Mouse (Mus musculus): Measurements from ENCODE around the gene Prrx2. TPM values are rescaled to one million over a fixed set of nuclear protein-coding genes. Genes with fewer than 3 reads are reported as not detected.

Gene Prrx2
- total RNA-seq, 2 experiments from 2014 or later = 4.3 to 4.8 TPM

DNA sequence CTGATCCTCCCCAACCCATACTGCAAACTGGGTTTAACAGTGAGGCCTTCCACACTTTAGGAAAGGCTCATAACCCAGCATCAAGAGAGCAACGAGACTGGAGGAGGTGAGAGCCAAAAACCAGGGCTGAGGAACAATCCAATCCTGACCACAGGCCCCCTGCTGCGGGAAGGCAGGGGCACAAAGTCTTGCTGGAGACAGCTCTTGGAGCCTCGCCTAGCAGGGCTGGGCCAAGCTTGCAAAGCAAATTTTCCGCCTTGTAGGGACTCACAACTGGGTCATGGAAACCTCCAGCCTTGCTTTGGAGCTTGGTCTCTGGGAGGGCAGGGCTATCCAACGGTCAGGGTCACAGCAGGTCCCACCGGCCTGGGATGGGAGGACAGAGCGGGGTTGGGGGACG is 36.1 kb downstream of the Prrx2 start:
- peak; percentile 48 for DNase-seq

GRCm38 (mm10) chr2:30872669-30873068 is 37.9 kb downstream of the Prrx2 start:
- no peak for DNase-seq

- DNase-seq = no peak
Measured at GRCm38 (mm10) chr2:30874445-30874844, 39.7 kb downstream of the Prrx2 start.

DNA sequence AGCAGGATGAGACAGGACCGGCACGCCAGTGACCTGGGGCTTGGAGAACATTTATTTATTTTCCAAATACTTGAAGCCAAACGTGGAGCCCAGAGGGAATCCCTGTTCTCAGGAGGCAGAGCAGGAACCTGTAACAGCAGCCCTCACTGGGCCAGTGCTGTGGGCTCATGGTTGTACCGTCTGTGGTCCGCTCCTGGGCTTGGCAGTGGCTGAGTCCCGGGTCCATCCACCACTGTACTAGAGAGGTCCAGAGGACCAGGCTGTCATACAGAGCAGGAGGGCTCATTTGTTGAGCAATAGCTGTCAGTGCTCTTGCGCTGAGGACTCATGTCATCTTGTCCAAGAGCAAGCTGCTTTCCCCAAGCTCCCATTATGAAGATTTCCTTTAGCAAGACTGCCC is 40.3 kb downstream of the Prrx2 start:
- DNase-seq = no peak

GRCm38 (mm10) chr2:30875621-30876432 is 41.1 kb downstream of the Prrx2 start:
- DNase-seq = peak; percentile 56

DNA sequence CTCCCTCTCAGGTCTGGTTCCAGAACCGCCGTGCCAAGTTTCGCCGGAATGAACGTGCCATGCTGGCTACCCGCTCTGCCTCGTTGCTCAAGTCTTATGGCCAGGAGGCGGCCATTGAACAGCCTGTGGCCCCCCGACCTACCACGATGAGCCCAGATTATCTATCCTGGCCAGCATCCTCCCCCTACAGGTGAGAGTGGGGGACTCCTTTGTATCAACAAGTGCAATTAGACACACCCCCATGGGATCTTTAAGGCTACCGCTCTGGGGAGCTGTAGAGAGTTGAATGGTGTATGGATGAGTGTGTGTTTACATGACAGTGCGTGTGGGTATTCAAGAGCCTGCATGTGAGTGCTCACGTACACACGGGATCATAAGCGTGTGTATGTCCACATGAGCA is 44.7 kb downstream of the Prrx2 start:
- no peak for DNase-seq

DNA sequence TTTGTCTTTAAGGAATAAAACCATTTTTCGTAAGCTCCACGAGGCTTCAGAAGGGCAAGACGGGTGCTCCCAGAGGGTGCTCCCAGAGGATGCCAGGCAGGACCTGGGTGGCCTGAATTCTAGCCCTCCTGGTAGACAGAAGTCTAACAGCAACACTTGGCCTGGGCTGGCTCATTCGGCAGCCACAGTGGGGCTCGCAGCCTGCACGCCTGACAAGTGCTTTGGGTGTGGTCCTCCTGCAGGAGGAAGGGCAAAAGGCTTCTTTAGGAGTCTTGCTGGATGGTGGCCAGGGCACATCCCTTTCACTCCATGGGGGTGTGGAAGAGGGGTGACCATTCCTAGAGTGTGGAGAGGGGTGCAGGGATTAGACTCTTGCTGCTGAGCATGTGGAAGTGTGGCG is 46.4 kb downstream of the Prrx2 start:
- DNase-seq = no peak

GRCm38 (mm10) chr2:30884852-30885373 is 50.1 kb downstream of the Prrx2 start:
- no peak for DNase-seq

- peak; percentile 63 for DNase-seq
Measured at GRCm38 (mm10) chr2:30885453-30886163, 50.8 kb downstream of the Prrx2 start.

DNA sequence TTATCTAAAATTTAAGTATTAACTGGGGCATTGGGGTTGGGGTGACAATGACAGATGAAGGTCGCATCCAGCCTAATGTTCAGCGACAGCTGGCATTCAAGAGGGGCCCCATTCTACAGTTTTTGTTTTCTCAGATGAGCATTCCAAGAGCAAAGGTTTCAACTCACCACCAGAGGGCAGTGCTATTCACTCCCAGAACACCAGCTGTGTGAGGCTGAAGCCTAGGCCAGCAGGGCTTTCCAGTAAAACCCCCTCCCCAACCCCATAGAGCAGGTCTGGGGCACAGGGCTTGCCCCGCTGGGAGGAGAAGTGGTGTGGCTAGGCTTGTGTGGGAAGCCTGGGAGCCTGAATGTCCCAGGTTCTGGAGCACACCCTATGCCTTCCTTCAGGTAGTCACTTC is 56.2 kb downstream of the Prrx2 start:
- peak; percentile 41 for DNase-seq

DNA sequence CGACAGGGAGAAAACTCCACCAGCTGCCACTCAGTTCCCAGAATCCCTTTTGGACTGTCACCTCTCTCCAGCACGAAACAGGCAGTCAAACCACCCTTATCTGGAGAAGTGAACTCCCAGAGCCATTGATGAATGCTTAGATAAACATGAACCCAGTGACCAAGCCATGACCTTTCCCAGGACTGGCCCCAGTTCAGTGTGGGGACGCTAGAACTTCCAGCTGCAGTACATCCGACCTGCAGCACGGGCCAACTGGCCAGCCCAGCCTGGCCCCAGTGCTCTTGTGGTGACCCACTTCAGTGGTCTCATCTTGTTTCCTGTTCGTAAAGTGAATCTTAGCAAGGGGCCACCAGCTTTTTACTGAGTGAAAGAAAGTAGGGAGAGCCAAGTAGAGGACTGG is 58.6 kb downstream of the Prrx2 start:
- DNase-seq = no peak

GRCm38 (mm10) chr2:30893946-30894345 is 59.2 kb downstream of the Prrx2 start:
- no peak for DNase-seq

GRCm38 (mm10) chr2:30897291-30897690 is 62.5 kb downstream of the Prrx2 start:
- no peak for DNase-seq

DNA sequence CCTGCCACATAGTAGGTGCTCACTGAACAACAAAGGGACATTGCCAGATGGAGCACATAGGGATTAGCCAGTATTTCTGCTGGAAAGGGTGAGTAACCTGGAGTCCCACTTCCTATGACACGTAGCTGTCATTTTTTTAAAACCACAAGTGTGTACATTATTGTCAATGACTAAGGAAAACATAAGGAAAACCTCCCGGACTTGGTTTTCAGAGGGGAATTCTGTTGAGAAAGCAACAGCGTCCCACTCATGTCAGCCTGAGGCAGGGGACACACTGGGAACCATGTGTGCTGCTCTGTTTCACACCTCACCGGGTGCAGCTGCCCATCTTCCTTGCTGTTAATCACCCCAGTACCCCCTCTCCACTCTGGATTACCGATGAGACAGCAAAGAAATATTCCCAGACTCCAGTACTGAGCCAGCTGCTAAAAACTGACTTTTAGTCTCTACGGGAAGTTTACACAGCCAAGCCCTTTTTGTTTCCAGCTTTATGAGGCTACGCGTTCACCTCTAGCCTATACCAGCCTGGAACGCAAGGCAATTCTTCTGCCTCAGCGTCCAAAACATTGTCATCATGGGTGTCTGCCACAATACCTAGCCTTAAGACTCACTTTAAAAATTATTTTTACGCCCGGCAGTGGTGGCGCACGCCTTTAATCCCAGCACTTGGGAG is 64.8 kb downstream of the Prrx2 start:
- no peak for DNase-seq

- no peak for DNase-seq
Measured at GRCm38 (mm10) chr2:30901646-30902160, 66.9 kb downstream of the Prrx2 start.

- no peak for DNase-seq
Measured at GRCm38 (mm10) chr2:30902256-30902655, 67.5 kb downstream of the Prrx2 start.

GRCm38 (mm10) chr2:30902726-30903722 is 68.3 kb downstream of the Prrx2 start:
- DNase-seq = peak; percentile 48

DNA sequence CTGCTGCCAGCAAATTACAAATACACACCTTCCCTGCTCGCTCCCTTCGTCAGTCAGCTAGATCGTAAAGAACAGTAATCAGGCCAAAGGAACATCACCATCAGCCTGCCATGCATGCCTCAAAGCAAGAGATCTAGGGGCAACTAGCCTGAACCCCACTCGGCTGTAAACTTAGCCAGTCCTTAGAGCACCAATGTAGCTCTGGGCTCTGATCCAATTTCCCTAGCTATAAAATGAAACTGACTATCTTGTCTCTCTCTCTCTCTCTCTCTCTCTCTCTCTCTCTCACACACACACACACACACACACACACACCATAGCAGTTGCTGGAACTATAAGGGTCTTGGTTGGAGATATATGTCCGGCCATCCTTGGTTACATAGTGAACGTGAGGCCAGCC is 69.5 kb downstream of the Prrx2 start:
- DNase-seq = no peak

- no peak for DNase-seq
Measured at GRCm38 (mm10) chr2:30904991-30905390, 70.2 kb downstream of the Prrx2 start.

DNA sequence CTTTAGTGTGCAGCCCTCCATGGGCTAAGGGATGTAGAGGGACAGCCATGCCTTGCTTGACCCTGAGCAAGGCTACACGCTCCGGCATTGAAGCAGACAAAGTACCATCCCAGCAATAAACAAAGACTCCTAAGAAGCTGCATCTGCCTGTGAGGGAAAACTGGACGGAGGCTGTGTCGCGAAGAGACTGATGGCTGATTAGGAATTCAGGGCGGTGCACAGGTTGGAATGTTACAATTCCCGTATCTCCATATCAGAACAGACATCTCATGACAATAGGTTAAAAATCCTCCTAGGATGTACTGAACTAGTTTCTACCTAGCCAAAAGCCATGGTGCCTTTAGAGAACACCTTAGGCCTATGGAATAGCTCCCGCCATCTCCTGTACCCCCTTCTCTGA is 71.1 kb downstream of the Prrx2 start:
- no peak for DNase-seq

DNA sequence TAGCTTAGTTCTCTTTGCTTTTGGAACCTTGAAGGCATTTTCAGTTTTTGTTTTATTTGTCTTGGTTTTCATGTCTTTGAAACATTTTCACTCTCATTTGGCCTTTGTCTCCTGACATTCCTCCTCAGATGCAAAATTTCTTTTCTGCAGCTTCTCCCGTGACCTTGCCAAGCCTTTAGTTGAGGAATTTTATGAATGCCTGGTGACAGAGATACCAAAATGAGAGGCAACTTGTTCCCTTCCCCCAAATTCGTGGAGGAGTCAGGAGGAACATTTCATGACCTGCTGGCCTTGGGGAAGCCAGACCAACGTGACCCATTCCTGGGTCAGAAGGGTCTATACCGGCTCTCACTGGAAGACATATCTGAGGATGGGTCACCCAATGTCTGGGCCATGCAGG is 71.9 kb downstream of the Prrx2 start:
- no peak for DNase-seq
